Mouse (Mus musculus) heart, postnatal 10 days (tissue): ENCODE measurements at regions not wholly inside any gene's neighbourhood (a gene's known extent, or its start where the extent isn't known, plus 50 kb on each side); places are given as distances from the start of the nearest gene placed in this dataset.
"Not testable (repeated sequence)": the region's sequence is repeated elsewhere in the genome, so short reads cannot be mapped to it uniquely, and the experiment has no call there.

Source experiments
- DNase-seq, 2 experiments: peaks; one replicate each; pipeline ENCODE4 v3.0.0; 2021
- intact Hi-C: fragments of 180-260 bp; cut with DNase I; formaldehyde crosslinking; loops from one replicate; pipeline ENCODE4 v1.15.1; 2025

- no peak for DNase-seq
- intact Hi-C loops: no loop called here
These were observed 199.9 kb downstream of the Dph6 start for GRCm38 (mm10) chr2:114454901-114455300.

DNA sequence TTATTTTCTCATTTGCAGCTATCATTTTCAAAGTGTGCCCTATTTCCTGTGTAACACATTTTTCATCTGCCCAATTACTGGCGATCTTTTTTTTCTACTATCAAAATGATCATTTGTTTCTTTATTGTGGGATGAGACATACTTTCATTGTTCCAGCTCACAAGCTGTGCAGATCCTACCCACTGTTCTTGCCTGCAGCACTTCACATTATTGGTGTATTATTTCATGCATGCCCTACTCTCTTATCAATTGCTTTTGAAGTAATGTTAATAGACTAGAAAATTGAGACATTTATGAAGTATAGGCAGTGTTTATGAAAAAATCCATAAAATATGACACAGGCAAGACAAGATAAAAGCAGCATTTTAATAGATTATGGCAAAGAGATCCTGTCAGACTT is 204.6 kb downstream of the Dph6 start:
- no peak for DNase-seq
- intact Hi-C loops: no loop called here

GRCm38 (mm10) chr2:114443801-114444200 is 211.0 kb downstream of the Dph6 start:
- no peak for DNase-seq
- intact Hi-C loops: loop anchor here (10.0 kb wide), 1 partner anchor 1661 kb away; no protein-coding TSS in a partner anchor

DNA sequence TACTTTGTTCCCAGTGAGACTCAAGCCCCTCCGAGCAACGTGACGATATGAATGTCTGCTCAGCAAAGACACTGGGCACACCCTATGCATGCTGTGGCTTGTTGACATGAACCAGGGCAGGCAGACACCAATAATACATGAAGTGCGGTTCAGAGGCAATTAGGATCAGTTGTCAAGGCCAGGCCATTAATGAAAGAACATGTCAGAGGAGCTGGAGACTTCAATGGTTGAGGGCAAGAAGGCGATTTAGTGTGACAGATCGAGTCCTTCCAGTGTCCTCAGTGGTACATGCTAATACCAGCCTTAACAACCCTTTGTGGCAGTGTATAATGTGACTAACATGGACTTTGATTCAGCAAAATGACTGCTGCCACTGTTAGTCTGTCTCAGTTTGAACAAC is 213.8 kb downstream of the Dph6 start:
- no peak for DNase-seq
- intact Hi-C loops: loop anchor here (10.0 kb wide), 1 partner anchor 1664 kb away; no protein-coding TSS in a partner anchor

DNA sequence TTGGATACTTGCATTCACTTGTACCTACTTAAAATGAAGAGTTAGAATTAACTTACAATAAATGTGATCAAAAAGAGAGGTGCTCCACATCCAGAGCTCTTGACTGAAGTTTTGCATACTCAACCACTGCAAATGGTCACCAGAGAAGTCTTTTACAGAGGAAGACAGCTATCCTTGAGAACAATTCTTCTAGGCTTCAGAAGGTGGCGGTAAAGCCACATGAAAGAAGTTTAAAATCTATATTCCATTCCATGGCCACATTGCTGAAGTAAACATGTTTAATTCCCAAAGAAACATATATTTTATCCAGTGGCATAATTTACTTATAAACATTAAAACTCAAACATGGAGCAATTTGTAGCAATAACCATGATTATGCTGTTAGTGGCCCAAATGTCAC is 215.1 kb downstream of the Dph6 start:
- intact Hi-C loops: loop anchor here (10.0 kb wide), 2 partner anchors 175 to 1665 kb away; no protein-coding TSS in a partner anchor
- DNase-seq: peak in 1 of 2 experiments; percentile 29

- no peak for DNase-seq
- intact Hi-C loops: loop anchor here (10.0 kb wide), 1 partner anchor 173 kb away; no protein-coding TSS in a partner anchor
These were observed 216.7 kb downstream of the Dph6 start for GRCm38 (mm10) chr2:114438048-114438447.

- DNase-seq: peak; percentile 91
- intact Hi-C loops: no loop called here
These were observed 226.3 kb upstream of the Zfp770 start for GRCm38 (mm10) chr2:114427426-114428157.

- DNase-seq: no peak
- intact Hi-C loops: no loop called here
These were observed 218.1 kb upstream of the Zfp770 start for GRCm38 (mm10) chr2:114419346-114419745.

DNA sequence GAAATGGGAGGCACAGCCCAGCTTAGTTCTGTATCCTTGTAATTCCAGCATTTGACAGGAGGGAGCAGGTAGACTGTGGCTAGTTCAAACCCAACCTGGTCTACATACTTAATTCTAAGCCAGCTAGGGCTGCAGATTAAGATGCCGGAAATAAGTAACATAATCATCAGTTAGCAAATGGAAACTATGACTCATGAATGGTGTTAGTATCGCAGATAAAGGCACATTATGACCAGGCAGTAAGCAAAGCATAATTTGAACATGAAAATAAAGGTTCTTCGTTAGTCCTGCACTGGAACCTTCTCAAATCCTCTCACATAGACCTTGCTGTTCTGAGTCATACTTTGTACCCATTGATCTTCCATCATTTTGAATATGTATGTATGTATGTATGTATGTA is 211.7 kb upstream of the Zfp770 start:
- no peak for DNase-seq
- intact Hi-C loops: no loop called here

- no peak for DNase-seq
- intact Hi-C loops: no loop called here
These were observed 210.9 kb upstream of the Zfp770 start for GRCm38 (mm10) chr2:114411940-114412715.

GRCm38 (mm10) chr2:114410717-114411116 is 209.4 kb upstream of the Zfp770 start:
- no peak for DNase-seq
- intact Hi-C loops: no loop called here

GRCm38 (mm10) chr2:114409542-114409941 is 208.3 kb upstream of the Zfp770 start:
- no peak for DNase-seq
- intact Hi-C loops: no loop called here

GRCm38 (mm10) chr2:114407408-114407807 is 206.1 kb upstream of the Zfp770 start:
- DNase-seq: no peak
- intact Hi-C loops: no loop called here

DNA sequence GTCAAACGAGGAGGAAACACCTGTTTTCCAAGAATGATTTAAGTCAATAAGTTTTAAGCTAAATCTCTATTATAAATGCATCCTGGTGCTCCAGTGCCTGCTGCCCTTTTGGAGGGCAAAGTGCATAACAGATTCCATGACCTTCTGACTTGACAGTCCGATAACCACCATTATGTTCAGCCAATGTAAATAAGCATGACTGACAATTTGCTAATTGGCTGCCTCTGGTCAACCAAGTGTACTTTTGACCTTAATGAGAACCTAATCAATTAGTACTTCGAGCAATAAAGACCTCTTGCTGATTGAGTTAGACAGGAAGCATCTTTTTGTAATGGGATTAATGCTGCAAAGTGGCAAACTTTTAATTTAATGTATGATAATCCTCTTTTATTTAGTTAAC is 183.3 kb upstream of the Zfp770 start:
- intact Hi-C loops: no loop called here
- no peak for DNase-seq

DNA sequence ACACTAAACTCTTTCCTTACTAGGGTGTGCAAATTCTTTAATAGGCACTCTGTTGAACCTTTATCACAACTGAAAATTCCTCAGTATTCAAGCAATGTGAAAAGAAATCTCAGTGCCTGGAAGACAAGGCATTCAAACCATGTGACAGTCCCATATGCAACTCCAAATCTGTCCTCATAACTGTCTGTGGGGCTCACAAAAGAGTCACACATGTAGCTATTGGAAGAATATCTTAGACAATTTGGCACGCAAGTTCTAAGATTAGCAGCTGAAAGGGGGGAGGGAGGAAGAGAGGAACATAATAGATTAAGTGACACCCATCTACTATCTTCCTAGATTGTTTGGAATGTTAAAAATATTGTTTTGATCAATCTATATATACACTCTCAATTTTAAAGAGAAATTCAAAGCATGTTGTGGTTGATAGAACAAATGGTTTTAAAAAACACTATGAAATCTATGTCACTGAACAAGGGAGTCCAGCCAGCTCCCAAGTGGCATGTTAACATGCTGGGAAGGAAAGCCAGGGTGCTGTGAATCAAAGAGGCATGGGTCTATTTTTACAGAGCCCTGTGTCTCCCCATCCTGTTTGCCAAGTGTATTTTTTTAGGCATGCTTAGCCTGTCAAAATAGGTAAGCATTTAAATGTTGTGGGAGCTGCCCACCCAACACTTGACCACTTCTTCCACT is 177.7 kb upstream of the Zfp770 start:
- DNase-seq: peak; percentile 2 to 26
- intact Hi-C loops: no loop called here

- peak in 1 of 2 experiments; percentile 1 for DNase-seq
- intact Hi-C loops: no loop called here
These were observed 172.2 kb upstream of the Zfp770 start for GRCm38 (mm10) chr2:114373476-114373875.

GRCm38 (mm10) chr2:114353876-114354275 is 152.6 kb upstream of the Zfp770 start:
- intact Hi-C loops: not testable (repeated sequence)
- DNase-seq: peak; percentile 6 to 17

GRCm38 (mm10) chr2:114340578-114341293 is 139.5 kb upstream of the Zfp770 start:
- DNase-seq: no peak
- intact Hi-C loops: no loop called here

DNA sequence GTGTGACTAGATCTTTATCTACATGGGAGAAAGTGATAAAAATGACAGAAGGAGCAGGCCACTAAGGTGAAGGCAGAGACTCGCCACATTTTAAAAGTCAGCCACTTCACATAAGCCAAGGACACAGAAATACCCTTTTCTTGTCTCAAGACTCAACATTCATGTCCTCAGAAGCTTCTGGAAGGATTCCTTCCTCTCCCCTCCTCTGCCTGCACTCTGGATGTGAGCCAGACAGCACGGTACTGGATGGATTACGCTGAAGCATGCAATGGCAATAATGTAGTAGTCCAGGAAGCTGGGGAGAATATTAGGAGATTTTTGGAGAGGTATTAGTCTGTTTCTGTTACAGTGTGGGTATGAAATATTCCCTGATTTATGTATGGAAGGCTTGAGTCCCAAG is 100.5 kb upstream of the Zfp770 start:
- no peak for DNase-seq
- intact Hi-C loops: no loop called here

GRCm38 (mm10) chr2:114295110-114295509 is 93.8 kb upstream of the Zfp770 start:
- intact Hi-C loops: no loop called here
- no peak for DNase-seq

DNA sequence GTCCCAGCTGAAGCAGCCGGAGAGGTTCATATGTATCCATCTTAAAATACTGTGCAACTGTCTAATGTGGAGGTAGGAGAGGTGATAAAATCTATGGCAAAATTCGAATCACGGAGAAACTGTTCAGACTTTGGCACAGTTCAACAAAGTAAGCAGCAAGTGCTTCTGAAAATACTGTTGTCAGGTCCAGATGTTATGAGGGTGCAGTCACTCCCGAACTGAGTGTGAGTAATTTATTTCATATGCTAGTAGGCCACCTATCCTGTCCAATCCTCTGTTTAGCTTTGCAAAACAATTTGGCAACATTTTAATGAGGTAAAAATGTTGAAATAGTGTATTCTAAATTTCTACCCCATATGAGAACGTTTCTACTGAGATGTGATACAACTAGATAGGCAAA is 90.1 kb upstream of the Zfp770 start:
- no peak for DNase-seq
- intact Hi-C loops: no loop called here
